Mouse (Mus musculus): ENCODE results near the gene Elf5.

Elf5 gene

GRCm38 (mm10) chr2:103435110-103435509, 23.6 kb downstream of the Elf5 start:
- no peak for DNase-seq (ENCODE audit: low spot score in 2 of 2)

GRCm38 (mm10) chr2:103436534-103436933, 25.0 kb downstream of the Elf5 start:
- no peak for DNase-seq (ENCODE audit: low spot score in 2 of 2)

GRCm38 (mm10) chr2:103439071-103439622, 27.7 kb downstream of the Elf5 start:
- DNase-seq (ENCODE audit: low spot score in 2 of 2), result no peak

GRCm38 (mm10) chr2:103439710-103440109, 28.2 kb downstream of the Elf5 start:
- DNase-seq (ENCODE audit: low spot score in 2 of 2), result peak; percentile 18 to 74

GRCm38 (mm10) chr2:103445776-103446175, 34.3 kb downstream of the Elf5 start:
- DNase-seq (ENCODE audit: low spot score in 2 of 2), result peak; percentile 9 to 55

- DNase-seq (ENCODE audit: low spot score in 2 of 2), result no peak
Observed at GRCm38 (mm10) chr2:103446326-103446725, 34.8 kb downstream of the Elf5 start.

GRCm38 (mm10) chr2:103448947-103449560, 37.6 kb downstream of the Elf5 start:
- no peak for DNase-seq (ENCODE audit: low spot score in 2 of 2)

GRCm38 (mm10) chr2:103449813-103450212, 38.3 kb downstream of the Elf5 start:
- DNase-seq (ENCODE audit: low spot score in 2 of 2), result no peak

GRCm38 (mm10) chr2:103450267-103450666, 38.8 kb downstream of the Elf5 start:
- DNase-seq (ENCODE audit: low spot score in 2 of 2), result no peak

GRCm38 (mm10) chr2:103452550-103452949, 41.1 kb downstream of the Elf5 start:
- no peak for DNase-seq (ENCODE audit: low spot score in 2 of 2)

GRCm38 (mm10) chr2:103455748-103456147, 44.3 kb downstream of the Elf5 start:
- DNase-seq (ENCODE audit: low spot score in 2 of 2), result no peak

- peak; percentile 65 to 86 for DNase-seq (ENCODE audit: low spot score in 2 of 2)
Observed at GRCm38 (mm10) chr2:103456646-103457045, 45.2 kb downstream of the Elf5 start.

GRCm38 (mm10) chr2:103457048-103457447, 45.6 kb downstream of the Elf5 start:
- no peak for DNase-seq (ENCODE audit: low spot score in 2 of 2)

GRCm38 (mm10) chr2:103457628-103458027, 46.1 kb downstream of the Elf5 start:
- no peak for DNase-seq (ENCODE audit: low spot score in 2 of 2)

- no peak for DNase-seq (ENCODE audit: low spot score in 2 of 2)
Observed at GRCm38 (mm10) chr2:103459069-103459468, 47.6 kb downstream of the Elf5 start.

GRCm38 (mm10) chr2:103461210-103461609, 49.7 kb downstream of the Elf5 start:
- no peak for DNase-seq (ENCODE audit: low spot score in 2 of 2)

- DNase-seq (ENCODE audit: low spot score in 2 of 2), result no peak
Observed at GRCm38 (mm10) chr2:103461743-103462142, 50.3 kb downstream of the Elf5 start.

- no peak for DNase-seq (ENCODE audit: low spot score in 2 of 2)
Observed at GRCm38 (mm10) chr2:103462746-103463145, 51.3 kb downstream of the Elf5 start.

GRCm38 (mm10) chr2:103464524-103464923, 53.0 kb downstream of the Elf5 start:
- no peak for DNase-seq (ENCODE audit: low spot score in 2 of 2)

- DNase-seq (ENCODE audit: low spot score in 2 of 2), result no peak
Observed at GRCm38 (mm10) chr2:103465429-103465828, 53.9 kb downstream of the Elf5 start.

GRCm38 (mm10) chr2:103466272-103466671, 54.8 kb downstream of the Elf5 start:
- DNase-seq (ENCODE audit: low spot score in 2 of 2), result no peak

- no peak for DNase-seq (ENCODE audit: low spot score in 2 of 2)
Observed at GRCm38 (mm10) chr2:103466984-103467588, 55.6 kb downstream of the Elf5 start.

GRCm38 (mm10) chr2:103473362-103473761, 61.9 kb downstream of the Elf5 start:
- DNase-seq (ENCODE audit: low spot score in 2 of 2), result no peak

All from thymus, postnatal 10 days (tissue).